Comparison of ENCODE assay signal across 2 mouse cellular contexts in the genomic region with DNA sequence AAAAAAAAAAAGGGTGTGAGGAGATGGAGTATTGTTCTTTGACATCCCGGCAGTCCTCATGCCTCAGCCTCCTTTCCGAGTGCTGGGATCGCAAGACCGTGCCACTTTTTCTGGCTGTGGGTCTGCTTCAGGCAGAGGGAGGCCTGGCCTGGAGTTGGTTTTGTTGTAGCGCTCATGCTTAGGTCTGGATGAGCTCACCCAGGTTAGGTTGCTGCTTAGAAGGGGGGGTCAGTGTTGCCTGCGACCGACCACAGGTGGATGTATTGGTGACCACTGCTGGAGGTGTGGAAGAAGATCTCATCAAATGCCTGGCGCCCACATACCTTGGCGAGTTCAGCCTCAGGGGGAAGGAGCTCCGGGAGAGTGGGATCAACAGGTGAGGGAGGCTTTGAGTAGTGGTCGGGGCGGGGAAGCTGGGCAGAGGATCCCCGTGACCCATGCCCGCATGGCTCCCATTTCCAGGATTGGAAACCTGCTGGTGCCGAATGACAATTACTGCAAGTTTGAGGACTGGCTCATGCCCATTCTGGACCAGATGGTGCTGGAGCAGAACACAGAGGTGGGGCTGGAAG.
TF ChIP-seq lines count a peak whose summit lies in the region.

No protein-coding gene starts in this region.

TF ChIP-seq in CH12.LX, 34 proteins besides CTCF, POLR2A, EP300 and RAD21:
- TF ChIP-seq IRF4 (IDR thresholded peaks at IDR 0.05; ENCODE audit: low read depth, low read length), result no peak
- no peak for TF ChIP-seq ZNF384 (IDR thresholded peaks at IDR 0.05; ENCODE audit: low read depth, low read length)
- TF ChIP-seq JUN (IDR thresholded peaks at IDR 0.05; ENCODE audit: insufficient read depth, low read depth, low read length), result no peak
- no peak for TF ChIP-seq CHD2 (IDR thresholded peaks at IDR 0.05; ENCODE audit: low read length)
- no peak for TF ChIP-seq GABPA (IDR thresholded peaks at IDR 0.05; ENCODE audit: insufficient replicate concordance, low read depth, low read length)
- TF ChIP-seq JUND (conservative IDR thresholded peaks at IDR 0.05; ENCODE audit: low read depth, low read length), result no peak
- no peak for TF ChIP-seq MAX (IDR thresholded peaks at IDR 0.05; ENCODE audit: low read length)
- TF ChIP-seq NRF1 (IDR thresholded peaks at IDR 0.05; ENCODE audit: low read depth, low read length), result no peak
- TF ChIP-seq MEF2A (IDR thresholded peaks at IDR 0.05; ENCODE audit: borderline replicate concordance, low read depth, low read length), result no peak
- no peak for TF ChIP-seq ZKSCAN1 (IDR thresholded peaks at IDR 0.05; ENCODE audit: borderline replicate concordance, low read depth, low read length)
- no peak for TF ChIP-seq CHD1 (IDR thresholded peaks at IDR 0.05; ENCODE audit: low read depth, low read length)
- TF ChIP-seq MAZ (IDR thresholded peaks at IDR 0.05; ENCODE audit: low read depth, low read length), result no peak
- no peak for TF ChIP-seq TBP (conservative IDR thresholded peaks at IDR 0.05; ENCODE audit: low read depth, low read length)

TF ChIP-seq in ES-E14, 5 proteins besides CTCF, POLR2A, EP300 and RAD21:
- TF ChIP-seq HCFC1 (IDR thresholded peaks at IDR 0.05; ENCODE audit: borderline replicate concordance, insufficient read depth, low read length) (no peak), CHD2 (IDR thresholded peaks at IDR 0.05; ENCODE audit: low read depth, low read length) (no peak), ZNF384 (IDR thresholded peaks at IDR 0.05; ENCODE audit: low read depth, low read length) (no peak), ZC3H11A (IDR thresholded peaks at IDR 0.05; ENCODE audit: borderline replicate concordance, low read depth, low read length) (no peak), MAFK (IDR thresholded peaks at IDR 0.05; ENCODE audit: insufficient read depth, low read depth, low read length) (no peak)
